Mouse (Mus musculus): ENCODE results near the gene 5330417C22Rik.

- TF ChIP-seq TAL1 (IDR thresholded peaks at IDR 0.05; ENCODE audit: low read length) (no peak), GATA1 (IDR thresholded peaks at IDR 0.05; ENCODE audit: low read length) (no peak)
Measured at GRCm38 (mm10) chr3:108571443-108572294, 35.3 kb upstream of the 5330417C22Rik start, which contains the start of gene Taf13.

All from erythroblast, embryonic 14.5 days (primary cell).